Mouse (Mus musculus) midbrain, postnatal 0 days (tissue): ENCODE measurements around the gene Stat4. TPM values are rescaled to one million over a fixed set of nuclear protein-coding genes. Genes with fewer than 3 reads are reported as not detected.

ENCODE experiments used
- ATAC-seq: fragments of 200-750 bp; cut with Nextera tagmentation; 2 replicates; pipeline ENCODE4 v1.8.0; 2017; ENCODE audit warnings: moderate number of reproducible peaks, mild to moderate bottlenecking, moderate TSS enrichment, moderate library complexity; ENCODE audit not compliant: low FRiP score
- DNase-seq: peaks from one replicate; pipeline ENCODE4 v3.0.0-alpha.2; 2015; ENCODE audit warnings: low spot score
- H3K27ac ChIP-seq: fragments of 300-500 bp; sonication (generic); 2 replicates; pipeline ENCODE4 v1.5.1; 2014; ENCODE audit warnings: low read depth, mild to moderate bottlenecking, low read length, mixed read lengths
- H3K27me3 ChIP-seq: fragments of 300-500 bp; sonication (generic); 2 replicates; pipeline ENCODE4 v1.6.1; 2014; ENCODE audit warnings: low read length, control low read depth, mixed read lengths; ENCODE audit not compliant: insufficient read depth
- H3K36me3 ChIP-seq: fragments of 300-500 bp; sonication (generic); 2 replicates; pipeline ENCODE4 v1.6.1; 2014; ENCODE audit warnings: low read length, control low read depth, mixed read lengths; ENCODE audit not compliant: insufficient read depth
- H3K4me1 ChIP-seq: fragments of 300-500 bp; sonication (generic); 2 replicates; pipeline ENCODE4 v1.6.1; 2014; ENCODE audit warnings: mild to moderate bottlenecking, control low read depth, antibody characterized with exemption, low read length, mixed read lengths; ENCODE audit not compliant: insufficient read depth
- H3K4me2 ChIP-seq: fragments of 300-500 bp; sonication (generic); 2 replicates; pipeline ENCODE4 v1.6.1; 2014; ENCODE audit warnings: low read depth, mild to moderate bottlenecking, low read length, mixed read lengths; ENCODE audit not compliant: poor library complexity, severe bottlenecking
- H3K4me3 ChIP-seq: fragments of 300-500 bp; sonication (generic); 2 replicates; pipeline ENCODE4 v1.5.1; 2014; ENCODE audit warnings: low read depth, mild to moderate bottlenecking, low read length, moderate library complexity
- H3K9ac ChIP-seq: fragments of 300-500 bp; sonication (generic); replicated peaks from 2 replicates; pipeline ENCODE4 v1.6.1; 2014; ENCODE audit warnings: mild to moderate bottlenecking, low read length, moderate library complexity, mixed read lengths; ENCODE audit not compliant: poor library complexity, severe bottlenecking
- H3K9me3 ChIP-seq: fragments of 300-500 bp; sonication (generic); 2 replicates; pipeline ENCODE4 v1.6.1; 2016; ENCODE audit warnings: low read length, control low read depth
- CTCF ChIP-seq: IDR thresholded peaks from 2 replicates; pipeline ENCODE4 v1.5.1; 2016; ENCODE audit warnings: antibody characterized with exemption, mild to moderate bottlenecking
- WGBS: fragments of 180-500 bp; shearing (Covaris S2); extraction: QIAGEN DNeasy Blood & Tissue Kit; methylation state at CpG from one replicate; pipeline ENCODE4 v1.1.7; 2014; 5-methylcytosine and 5-hydroxymethylcytosine counted together
- polyA plus RNA-seq: library from polyadenylated mRNA; unstranded; fragments of >200 nt; fragmentation: Nextera tagmentation; extraction: Ambion mirVana; gene quantifications from 2 replicates; pipeline ENCODE4 v1.2.1, GENCODE M21; 2015
- total RNA-seq: library from RNA; depleted of rRNA; stranded (reverse); fragments of >200 nt; gene quantifications from 2 replicates; pipeline ENCODE4 v1.2.3, GENCODE M21; 2014

Gene Stat4
- total and polyA plus RNA-seq, 2 experiments from 2014 or later = 0.60 to 0.74 TPM

DNA sequence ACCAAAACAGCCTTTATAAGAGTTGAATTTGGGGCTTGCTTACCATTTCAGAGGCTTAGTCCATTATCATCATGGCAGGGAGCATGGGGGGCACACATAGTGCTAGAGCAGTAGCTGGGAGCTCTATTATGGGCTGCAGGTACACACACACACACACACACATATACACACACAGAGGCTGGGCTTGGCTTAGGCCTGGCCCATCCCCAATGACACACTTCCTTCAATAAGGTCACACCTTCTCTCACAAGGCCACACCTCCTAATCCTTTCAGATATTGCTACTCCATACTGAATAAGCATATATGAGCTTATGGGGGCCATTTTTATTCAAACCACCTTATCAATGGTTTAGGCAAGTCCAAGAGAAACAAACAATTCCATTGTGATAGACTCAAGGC, 25.3 kb downstream of the Stat4 start:
- no peaks in the 10 kb centered on the region for H3K27me3 ChIP-seq
- no peaks in the 10 kb centered on the region for H3K9me3 ChIP-seq
- no peak overlapping the region for H3K9ac ChIP-seq
- no peak for TF ChIP-seq CTCF
- no peak overlapping the region for H3K4me3 ChIP-seq
- no peaks in the 10 kb centered on the region for H3K4me1 ChIP-seq
- H3K27ac ChIP-seq = no peak overlapping the region
- ATAC-seq (no peak), DNase-seq (no peak)
- no peak overlapping the region for H3K4me2 ChIP-seq
- H3K36me3 ChIP-seq = no peaks in the 10 kb centered on the region

- ATAC-seq (no peak), DNase-seq (no peak)
- 80% methylated on average over 7 of the region's 7 CpGs for WGBS
- TF ChIP-seq CTCF = no peak
- no peak overlapping the region for H3K27ac ChIP-seq
- no peaks in the 10 kb centered on the region for H3K27me3 ChIP-seq
- no peaks in the 10 kb centered on the region for H3K9me3 ChIP-seq
- no peaks in the 10 kb centered on the region for H3K4me1 ChIP-seq
- H3K36me3 ChIP-seq = no peaks in the 10 kb centered on the region
- no peak overlapping the region for H3K4me2 ChIP-seq
- H3K4me3 ChIP-seq = no peak overlapping the region
- H3K9ac ChIP-seq = no peak overlapping the region
These were observed 25.8 kb downstream of the Stat4 start for GRCm38 (mm10) chr1:52012757-52013156.

GRCm38 (mm10) chr1:52019621-52020020, 32.7 kb downstream of the Stat4 start:
- DNase-seq = no peak
- no peaks in the 10 kb centered on the region for H3K9me3 ChIP-seq
- no peak overlapping the region for H3K9ac ChIP-seq
- no peaks in the 10 kb centered on the region for H3K27me3 ChIP-seq
- 85% methylated on average over 4 of the region's 4 CpGs for WGBS
- no peak for ATAC-seq
- TF ChIP-seq CTCF = no peak
- H3K4me1 ChIP-seq = no peaks in the 10 kb centered on the region
- no peak overlapping the region for H3K4me2 ChIP-seq
- no peak overlapping the region for H3K4me3 ChIP-seq
- no peak overlapping the region for H3K27ac ChIP-seq
- no peaks in the 10 kb centered on the region for H3K36me3 ChIP-seq

- H3K9me3 ChIP-seq = no peaks in the 10 kb centered on the region
- ATAC-seq (no peak), DNase-seq (no peak)
- H3K27ac ChIP-seq = no peak overlapping the region
- no peak for TF ChIP-seq CTCF
- no peaks in the 10 kb centered on the region for H3K4me1 ChIP-seq
- H3K4me2 ChIP-seq = no peak overlapping the region
- H3K27me3 ChIP-seq = no peaks in the 10 kb centered on the region
- H3K9ac ChIP-seq = no peak overlapping the region
- H3K36me3 ChIP-seq = no peaks in the 10 kb centered on the region
- WGBS = 82% methylated on average over 4 of the region's 4 CpGs
- no peak overlapping the region for H3K4me3 ChIP-seq
These were observed 35.2 kb downstream of the Stat4 start for GRCm38 (mm10) chr1:52021936-52022725.

DNA sequence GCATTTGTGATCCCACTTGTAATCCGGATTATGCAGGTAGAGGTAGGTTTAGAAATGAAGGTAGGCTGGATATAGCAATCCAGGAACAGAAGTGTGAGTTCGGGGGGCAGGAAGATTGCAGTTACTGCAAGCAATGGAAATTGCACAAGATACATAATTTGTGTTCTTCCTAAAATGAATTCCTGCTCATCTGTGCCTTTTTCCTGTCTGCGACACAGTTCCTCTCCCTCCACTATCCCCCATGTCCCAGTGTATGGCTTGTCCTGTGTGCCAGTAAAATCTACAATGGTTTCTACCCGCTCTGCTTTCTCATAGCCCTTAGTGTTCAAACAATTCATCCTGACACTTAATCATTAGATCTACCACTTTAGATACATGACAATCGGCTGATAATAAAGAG, 41.7 kb downstream of the Stat4 start:
- no peaks in the 10 kb centered on the region for H3K27me3 ChIP-seq
- WGBS = 92% methylated on average over 5 of the region's 5 CpGs
- H3K4me2 ChIP-seq = no peak overlapping the region
- no peak overlapping the region for H3K4me3 ChIP-seq
- TF ChIP-seq CTCF = no peak
- no peaks in the 10 kb centered on the region for H3K36me3 ChIP-seq
- ATAC-seq = no peak
- no peak overlapping the region for H3K27ac ChIP-seq
- H3K4me1 ChIP-seq = no peaks in the 10 kb centered on the region
- no peak overlapping the region for H3K9ac ChIP-seq
- no peaks in the 10 kb centered on the region for H3K9me3 ChIP-seq
- DNase-seq = no peak

DNA sequence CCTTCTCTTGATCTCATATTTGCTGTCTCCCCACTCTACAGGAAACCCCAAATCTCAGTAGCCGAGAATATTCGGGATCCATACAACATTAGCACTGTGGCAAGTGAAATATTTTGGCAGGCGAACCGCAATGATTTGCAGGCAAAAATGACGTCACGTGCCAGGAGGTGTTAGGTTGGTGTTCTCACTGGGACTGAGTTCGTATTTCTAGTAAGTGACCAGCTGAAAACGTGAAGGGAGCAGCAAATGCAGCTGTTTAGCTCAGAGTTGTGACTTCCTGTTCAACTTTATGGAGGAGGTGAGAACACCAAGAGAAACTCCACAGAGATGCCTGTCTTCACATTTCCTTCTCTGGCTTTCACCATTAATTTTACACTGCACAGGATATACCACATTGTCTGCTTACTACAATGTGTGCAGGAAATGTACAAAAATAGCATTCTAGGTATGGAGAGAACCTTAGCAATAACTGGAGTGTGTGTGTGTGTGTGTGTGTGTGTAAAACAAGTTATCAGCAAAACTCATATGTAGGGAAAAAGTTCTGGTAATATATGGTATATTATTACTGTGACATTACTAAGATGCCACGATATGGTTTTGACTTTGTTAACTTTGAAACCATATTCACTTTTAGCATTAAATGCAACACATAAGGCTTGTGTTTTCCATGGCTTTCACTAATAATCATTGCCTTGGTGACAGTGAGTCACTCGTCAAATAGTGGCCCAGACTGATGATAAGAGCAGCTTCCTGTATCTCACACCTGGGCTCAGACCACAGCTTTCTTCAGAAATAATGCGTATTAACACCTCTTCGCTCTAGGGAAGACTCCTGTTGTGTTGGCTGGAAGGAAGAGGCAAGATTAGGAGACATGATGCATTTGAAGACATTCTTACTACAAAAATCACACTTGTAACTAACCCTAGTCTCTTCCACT, 48.1 kb downstream of the Stat4 start:
- no peak for ATAC-seq
- no peak overlapping the region for H3K27ac ChIP-seq
- H3K36me3 ChIP-seq = no peaks in the 10 kb centered on the region
- 90% methylated on average over 12 of the region's 12 CpGs for WGBS
- no peaks in the 10 kb centered on the region for H3K9me3 ChIP-seq
- H3K27me3 ChIP-seq = no peaks in the 10 kb centered on the region
- no peak overlapping the region for H3K4me3 ChIP-seq
- no peak overlapping the region for H3K4me2 ChIP-seq
- H3K9ac ChIP-seq = no peak overlapping the region
- TF ChIP-seq CTCF = no peak
- DNase-seq = no peak
- no peaks in the 10 kb centered on the region for H3K4me1 ChIP-seq
